Mouse (Mus musculus) splenic B cell, adult 2 months (primary cell): ENCODE measurements around the gene Usp51.
"Not testable (repeated sequence)": the region's sequence is repeated elsewhere in the genome, so short reads cannot be mapped to it uniquely, and the experiment has no call there.

Experiments
- DNase-seq: peaks from one replicate; pipeline ENCODE4 v3.0.0-alpha.2; 2011; ENCODE audit warnings: low read depth, low spot score
- H3K27me3 ChIP-seq: 2 replicates; pipeline ENCODE4 v1.6.1; 2012; ENCODE audit warnings: mild to moderate bottlenecking, low read length, moderate library complexity, mixed read lengths; ENCODE audit not compliant: control insufficient read depth, poor library complexity, insufficient read depth, severe bottlenecking
- H3K36me3 ChIP-seq: 2 replicates; pipeline ENCODE4 v1.6.1; 2012; ENCODE audit warnings: mild to moderate bottlenecking, low read length, moderate library complexity, mixed read lengths; ENCODE audit not compliant: control insufficient read depth, poor library complexity, insufficient read depth, severe bottlenecking

Usp51 gene

DNA sequence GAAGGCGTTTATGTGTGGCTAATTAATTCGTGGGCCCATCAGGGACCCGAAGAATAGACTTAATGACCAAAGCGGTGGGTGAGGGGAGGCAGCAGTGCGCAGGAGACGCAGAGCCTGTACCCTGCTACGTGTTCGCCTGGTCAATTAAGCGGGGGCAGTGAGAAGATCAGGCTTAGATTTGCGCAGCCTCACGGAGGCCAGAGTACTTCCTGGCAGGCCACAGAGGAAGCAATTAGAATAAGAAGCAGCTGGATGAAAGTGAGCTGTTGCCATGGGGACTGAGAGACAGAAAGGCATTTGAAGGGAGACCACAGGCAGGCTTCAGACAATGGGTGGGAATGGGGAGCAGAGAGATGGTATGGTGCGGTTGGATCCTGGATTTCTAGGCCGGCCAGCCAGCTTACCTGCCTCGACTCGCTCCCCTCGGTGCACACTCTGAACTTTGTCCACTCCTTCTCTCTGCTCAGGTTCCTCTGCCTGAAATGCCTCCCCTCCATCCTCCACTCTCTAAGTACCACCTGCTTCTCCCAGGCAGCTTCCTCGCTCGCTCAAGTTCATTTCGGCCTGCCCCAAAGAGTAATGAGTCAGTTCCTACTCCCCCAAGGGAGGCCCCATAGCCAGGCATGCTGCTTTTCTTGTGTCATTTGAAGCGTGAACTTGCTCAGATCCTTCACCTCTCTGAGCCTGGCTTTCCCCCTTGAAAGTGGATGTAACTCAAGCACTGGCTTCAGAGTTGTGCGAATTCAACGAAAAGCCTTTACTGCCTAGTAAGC lies 31.9 kb downstream of the Usp51 start:
- DNase-seq, H3K36me3 ChIP-seq, H3K27me3 ChIP-seq: not testable (repeated sequence)
